Mouse (Mus musculus): Measurements from ENCODE around the gene Pbxip1. TPM values are rescaled to one million over a fixed set of nuclear protein-coding genes. Genes with fewer than 3 reads are reported as not detected.

The Pbxip1 gene
- 7.5 and 8.2 TPM in 2 replicates for total RNA-seq (2014; fragmentation: Nextera tagmentation)
- 14.6 and 30.4 TPM in 2 replicates for total RNA-seq (2017)

- peak; percentile 85 for ATAC-seq (replicated peaks; ENCODE audit: low FRiP score, low TSS enrichment, poor library complexity, severe bottlenecking)
These were observed at the start of gene Pbxip1 for GRCm38 (mm10) chr3:89436176-89437113. Pbxip1 (plus strand) TSS chr3:89436706.

- no peak for ATAC-seq (replicated peaks; ENCODE audit: low FRiP score, low TSS enrichment, poor library complexity, severe bottlenecking)
These were observed 48.9 kb upstream of the Pbxip1 start for GRCm38 (mm10) chr3:89387632-89388031.

DNA sequence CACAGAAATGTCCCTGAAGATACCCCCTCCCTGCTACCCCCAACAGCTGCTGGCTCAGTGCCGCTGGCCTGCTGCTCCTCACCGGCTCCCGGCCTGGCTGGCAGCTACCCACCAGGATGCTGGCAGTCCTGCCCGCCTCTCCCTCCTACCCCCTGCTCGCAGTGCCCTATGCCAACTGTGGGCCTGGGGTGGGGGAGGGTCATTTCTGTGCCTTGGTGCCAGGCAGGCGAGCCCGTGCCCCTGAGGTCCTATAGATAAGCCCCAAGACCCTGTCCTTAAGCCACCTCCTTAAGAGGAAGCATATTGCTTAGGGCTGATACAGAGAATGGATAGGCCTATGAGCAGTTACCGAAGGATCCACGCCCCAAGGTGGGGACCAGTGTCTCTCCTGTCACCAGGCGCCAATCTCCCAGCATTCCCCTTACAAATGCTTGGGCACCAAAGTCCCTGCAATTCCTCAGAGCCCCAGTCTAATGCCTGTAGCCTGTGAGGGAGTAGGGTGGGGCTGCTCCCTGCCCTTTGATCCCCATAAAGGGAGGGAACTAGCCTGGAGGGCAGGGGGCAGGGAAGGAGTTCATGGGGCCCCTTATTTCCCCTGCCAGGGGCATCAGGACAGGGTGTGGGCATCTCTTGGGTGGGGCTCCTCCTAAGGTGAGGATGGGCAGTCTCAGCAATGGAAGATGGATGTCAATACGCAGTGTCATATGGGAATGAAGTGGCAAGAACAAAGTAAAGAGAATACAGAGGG lies 48.2 kb upstream of the Pbxip1 start:
- ATAC-seq (replicated peaks; ENCODE audit: low FRiP score, low TSS enrichment, poor library complexity, severe bottlenecking), result peak; percentile 64

GRCm38 (mm10) chr3:89388901-89389740 lies 47.4 kb upstream of the Pbxip1 start:
- no peak for ATAC-seq (replicated peaks; ENCODE audit: low FRiP score, low TSS enrichment, poor library complexity, severe bottlenecking)

GRCm38 (mm10) chr3:89390111-89390515 lies 46.4 kb upstream of the Pbxip1 start:
- ATAC-seq (replicated peaks; ENCODE audit: low FRiP score, low TSS enrichment, poor library complexity, severe bottlenecking), result no peak

DNA sequence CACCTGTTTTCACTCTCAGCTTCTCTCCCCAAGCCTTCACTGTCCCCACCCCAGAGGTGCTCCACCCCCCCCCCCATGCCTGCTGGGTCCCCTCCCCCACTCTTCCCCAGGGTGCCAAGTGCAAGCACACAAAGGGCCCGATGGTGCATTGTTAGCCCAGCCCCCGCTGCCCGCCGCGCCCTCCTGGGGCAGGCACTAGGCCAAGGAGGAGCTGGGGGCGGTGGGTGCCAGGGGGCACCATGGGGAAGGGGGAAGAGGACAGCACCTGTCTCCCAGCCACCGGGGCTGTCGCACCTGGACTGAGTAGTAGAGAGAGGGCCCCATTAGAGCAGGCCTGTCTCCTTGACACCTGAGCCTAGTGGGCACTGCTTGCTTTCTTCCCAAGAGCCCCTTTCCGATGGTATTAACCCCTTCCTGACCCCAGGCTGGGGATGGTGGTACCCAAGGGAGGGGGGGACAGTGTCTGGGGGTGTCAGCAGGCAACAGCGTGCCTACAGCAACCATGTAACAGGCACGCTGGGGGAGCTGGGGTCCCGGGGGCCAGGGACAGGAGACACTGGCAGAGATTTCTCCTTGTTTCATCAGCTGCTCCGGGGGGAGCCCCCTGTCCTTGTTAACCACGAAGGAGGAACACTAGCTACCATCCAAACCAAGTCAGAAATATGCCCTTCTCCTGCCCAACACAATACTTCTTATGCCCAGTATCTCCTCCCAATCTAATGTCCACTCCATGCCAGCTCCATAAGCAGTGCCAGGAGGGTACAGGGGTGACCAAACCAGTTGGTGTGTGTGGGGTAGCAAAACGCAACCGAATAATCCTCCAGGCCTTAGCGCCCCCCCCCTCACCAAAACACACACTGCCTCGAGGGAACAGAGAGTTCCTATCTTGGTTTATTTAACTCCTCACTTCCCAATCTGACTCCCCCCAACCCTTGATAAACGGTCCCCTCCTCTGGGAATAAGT lies 45.5 kb upstream of the Pbxip1 start:
- ATAC-seq (replicated peaks; ENCODE audit: low FRiP score, low TSS enrichment, poor library complexity, severe bottlenecking), result no peak

DNA sequence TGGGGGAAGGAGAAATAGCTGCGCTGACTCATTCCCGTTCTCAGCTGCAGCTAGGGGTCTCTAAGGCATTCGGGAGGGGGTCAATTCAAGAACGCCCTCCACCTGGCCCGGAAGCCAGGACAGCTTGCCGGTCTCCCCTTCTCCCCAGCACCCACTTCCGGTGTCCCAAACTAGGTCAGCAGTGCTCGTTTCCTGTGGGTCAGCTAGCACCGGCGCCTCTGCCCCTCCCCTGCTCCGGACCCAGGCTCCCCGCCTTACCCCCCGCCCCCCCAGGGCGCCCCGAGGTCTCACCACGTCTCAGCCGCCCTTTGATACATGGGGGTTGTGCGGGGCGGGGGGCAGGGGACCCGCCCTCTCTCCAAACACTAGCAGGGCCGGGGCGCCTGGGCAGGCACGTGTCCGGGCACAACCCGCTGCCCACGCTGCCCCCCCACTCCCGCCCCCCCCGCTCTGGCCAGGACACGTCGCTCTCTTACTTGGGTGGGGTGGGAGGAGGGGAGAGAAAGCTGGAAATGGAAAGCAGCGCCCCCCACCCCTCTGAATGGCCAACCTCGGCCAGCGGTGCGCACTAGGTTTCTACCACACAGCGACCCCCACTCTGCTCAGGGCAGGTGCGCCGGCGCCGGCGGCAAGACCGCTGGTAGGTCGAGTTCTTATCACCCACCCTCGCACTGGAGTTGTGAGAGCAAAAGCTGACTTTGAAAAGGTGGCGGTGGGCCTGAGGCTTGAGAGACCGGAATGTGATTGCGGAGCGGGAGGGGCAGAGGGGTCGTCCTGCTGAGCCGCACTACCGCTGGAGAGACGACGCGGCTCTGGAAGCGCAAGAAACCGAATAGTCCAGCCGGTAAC lies 44.6 kb upstream of the Pbxip1 start:
- ATAC-seq (replicated peaks; ENCODE audit: low FRiP score, low TSS enrichment, poor library complexity, severe bottlenecking), result no peak

- ATAC-seq (replicated peaks; ENCODE audit: low FRiP score, low TSS enrichment, poor library complexity, severe bottlenecking), result no peak
These were observed 43.6 kb upstream of the Pbxip1 start for GRCm38 (mm10) chr3:89392871-89393311.

GRCm38 (mm10) chr3:89393605-89394004 lies 42.9 kb upstream of the Pbxip1 start:
- ATAC-seq (replicated peaks; ENCODE audit: low FRiP score, low TSS enrichment, poor library complexity, severe bottlenecking), result peak; percentile 85

GRCm38 (mm10) chr3:89394006-89394893 lies 42.3 kb upstream of the Pbxip1 start, which contains the start of gene Zbtb7b:
Zbtb7b (minus strand) TSS chr3:89394776.
- ATAC-seq (replicated peaks; ENCODE audit: low FRiP score, low TSS enrichment, poor library complexity, severe bottlenecking), result peak; percentile 58

DNA sequence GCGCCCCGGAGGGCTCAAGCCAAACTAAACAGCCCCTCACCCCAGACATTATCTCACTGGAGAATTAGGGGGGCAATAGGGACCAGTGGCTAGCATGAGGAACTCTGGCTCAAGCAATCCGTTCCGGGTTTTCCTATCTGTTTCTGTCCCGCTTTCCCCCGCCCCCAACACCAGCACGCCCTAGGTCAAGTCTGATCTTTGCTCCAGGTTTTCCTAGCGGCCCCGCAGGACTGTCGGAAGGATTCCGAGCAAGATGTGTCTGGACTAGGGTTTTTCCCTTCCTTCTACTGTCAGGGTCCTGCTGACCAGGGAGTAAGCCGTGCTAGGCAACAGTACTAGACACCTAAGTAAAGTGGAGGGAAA lies 41.6 kb upstream of the Pbxip1 start:
- ATAC-seq (replicated peaks; ENCODE audit: low FRiP score, low TSS enrichment, poor library complexity, severe bottlenecking), result 0 out of 2 replicates have a peak, but pooled peaks have one; percentile 16

GRCm38 (mm10) chr3:89395419-89395805 lies 41.1 kb upstream of the Pbxip1 start:
- no peak for ATAC-seq (replicated peaks; ENCODE audit: low FRiP score, low TSS enrichment, poor library complexity, severe bottlenecking)

- ATAC-seq (replicated peaks; ENCODE audit: low FRiP score, low TSS enrichment, poor library complexity, severe bottlenecking), result 0 out of 2 replicates have a peak, but pooled peaks have one; percentile 16
These were observed 40.5 kb upstream of the Pbxip1 start for GRCm38 (mm10) chr3:89395806-89396653.

DNA sequence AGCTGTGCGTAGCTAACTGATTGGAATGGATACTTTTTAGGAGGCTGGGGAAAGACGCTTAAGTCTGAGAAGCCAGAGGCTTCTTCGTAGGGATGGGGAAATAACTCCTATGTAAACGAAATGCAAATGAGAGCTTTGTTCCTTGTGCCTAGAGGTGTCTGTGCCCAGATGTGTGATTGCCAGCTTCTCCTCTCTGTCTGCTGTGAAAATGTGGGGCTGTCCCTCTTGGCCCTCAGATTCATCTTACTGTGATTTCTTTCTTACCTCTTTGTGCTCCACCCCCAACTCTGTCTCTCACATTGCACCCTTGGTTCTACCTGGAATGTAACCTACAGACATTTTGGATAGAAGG lies 39.9 kb upstream of the Pbxip1 start:
- ATAC-seq (replicated peaks; ENCODE audit: low FRiP score, low TSS enrichment, poor library complexity, severe bottlenecking), result no peak

- no peak for ATAC-seq (replicated peaks; ENCODE audit: low FRiP score, low TSS enrichment, poor library complexity, severe bottlenecking)
These were observed 35.2 kb upstream of the Pbxip1 start for GRCm38 (mm10) chr3:89401329-89401728.

GRCm38 (mm10) chr3:89402693-89403092 lies 33.8 kb upstream of the Pbxip1 start, which contains the start of gene Lenep:
Lenep (minus strand) TSS chr3:89402793.
- ATAC-seq (replicated peaks; ENCODE audit: low FRiP score, low TSS enrichment, poor library complexity, severe bottlenecking), result no peak

Measured in megakaryocyte-erythroid progenitor cell, adult 5-6 weeks (primary cell).